Mouse (Mus musculus) spleen, postnatal 14 days (tissue): ENCODE data around the gene Vps26b.

Source experiments
- DNase-seq, 2 experiments: peaks; one replicate each; pipeline ENCODE4 v3.0.0; 2021 to 2022; ENCODE audit warnings: low spot score in 2 of 2

The Vps26b gene

GRCm38 (mm10) chr9:26993900-26994299 is 36.0 kb downstream of the Vps26b start:
- no peak for DNase-seq

GRCm38 (mm10) chr9:26993118-26993517 is 36.7 kb downstream of the Vps26b start:
- no peak for DNase-seq

GRCm38 (mm10) chr9:26990181-26990580 is 39.7 kb downstream of the Vps26b start:
- no peak for DNase-seq

- DNase-seq = no peak
Observed at GRCm38 (mm10) chr9:26985668-26986277, 44.1 kb downstream of the Vps26b start.

- no peak for DNase-seq
Observed at GRCm38 (mm10) chr9:26985090-26985613, 44.7 kb downstream of the Vps26b start.

- DNase-seq = no peak
Observed at GRCm38 (mm10) chr9:26978776-26979175, 51.1 kb downstream of the Vps26b start.

GRCm38 (mm10) chr9:26977754-26978153 is 52.1 kb downstream of the Vps26b start:
- no peak for DNase-seq
